Comparison of ENCODE assay signal across 8 mouse cellular contexts in the genomic region with DNA sequence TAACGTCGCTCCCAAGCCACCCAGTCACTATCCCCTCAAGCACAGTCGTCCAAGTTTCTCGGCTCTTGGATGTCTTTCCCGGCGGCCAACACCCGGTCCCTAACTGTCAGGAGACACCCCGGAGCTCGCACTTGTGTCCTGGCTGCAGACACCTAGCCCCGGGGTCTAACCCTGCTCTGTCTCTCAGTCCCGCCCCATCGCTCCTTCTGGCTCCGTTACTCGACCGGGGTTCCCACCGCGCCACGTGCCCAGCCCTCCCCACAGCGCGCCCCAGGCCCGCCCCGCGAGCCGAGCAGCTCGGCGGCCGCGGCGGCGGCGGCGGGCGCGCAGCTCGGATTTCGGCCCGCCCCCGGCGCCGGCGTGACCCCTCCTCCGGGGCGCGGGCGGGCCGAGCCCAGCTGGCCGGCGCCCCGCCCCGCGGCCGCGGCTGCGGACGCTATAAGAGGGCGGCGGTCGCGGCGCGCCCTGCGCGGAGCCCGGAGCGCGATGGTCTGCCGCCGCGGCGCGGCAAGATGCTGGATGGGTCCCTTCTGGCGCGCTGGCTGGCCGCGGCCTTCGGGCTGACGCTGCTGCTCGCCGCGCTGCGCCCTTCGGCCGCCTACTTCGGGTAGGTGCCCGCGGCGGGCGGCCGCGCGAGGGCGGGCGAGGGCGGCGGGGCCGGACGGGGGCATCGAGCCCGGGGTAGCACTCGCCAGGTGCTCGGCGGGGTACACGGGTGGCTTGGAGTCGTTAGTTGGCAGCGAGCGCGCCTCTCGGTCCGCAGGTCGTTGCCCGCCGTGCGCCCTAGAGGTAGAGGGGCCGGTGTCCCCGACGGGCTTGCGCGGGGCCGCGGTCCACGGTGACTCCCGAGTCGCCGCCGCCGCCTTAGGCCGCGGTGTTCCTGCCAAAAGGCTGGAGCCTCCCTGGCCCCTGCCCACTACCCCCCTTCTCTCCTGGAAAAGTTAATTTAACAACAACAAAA. TPM values are rescaled to one million over a fixed set of nuclear protein-coding genes. Genes with fewer than 3 reads are reported as not detected.
A peak's percentile ranks its signal among the peaks of the same experiment; 100 is the strongest.
DNase-seq lines count a peak whose midpoint lies in the region; ATAC-seq and TF ChIP-seq lines count a peak whose summit lies in the region.

A gene (plus strand): TSS at position 468 of the 961 bp plus-strand sequence.

- TF ChIP-seq POLR2A in thymus, adult 2 months (IDR thresholded peaks at IDR 0.05; ENCODE audit: control insufficient read depth, extremely low read depth, insufficient read depth, low read length, poor library complexity), result no peak

- 5% methylated on average over 127 of the region's 128 CpGs for whole genome bisulfite sequencing in thymus, adult 2 months
- WGBS in embryonic facial prominence, embryonic 15.5 days, result under 1% methylated on average over 111 of the region's 128 CpGs
- WGBS in heart, embryonic 15.5 days, result under 1% methylated on average over 111 of the region's 128 CpGs
- under 1% methylated on average over 100 of the region's 128 CpGs for WGBS in stomach, embryonic 14.5 days

- no peaks in the 10 kb centered on the region for H3K9me3 ChIP-seq in embryonic facial prominence, embryonic 15.5 days (replicated peaks)
- no peaks in the 10 kb centered on the region for H3K9me3 ChIP-seq in heart, embryonic 15.5 days (replicated peaks)
- H3K9me3 ChIP-seq in stomach, embryonic 14.5 days (ENCODE audit: control insufficient read depth, low read depth, low read length), result no peaks in the 10 kb centered on the region

- no peaks in the 10 kb centered on the region for H3K36me3 ChIP-seq in thymus, adult 2 months (ENCODE audit: control insufficient read depth, insufficient read depth, low read length)
- H3K36me3 ChIP-seq in embryonic facial prominence, embryonic 15.5 days, result no peaks in the 10 kb centered on the region
- H3K36me3 ChIP-seq in heart, embryonic 15.5 days, result no peaks in the 10 kb centered on the region
- no peaks in the 10 kb centered on the region for H3K36me3 ChIP-seq in stomach, embryonic 14.5 days (ENCODE audit: control insufficient read depth, insufficient read depth, low read length)

- no peak for TF ChIP-seq CTCF in thymus, adult 2 months (IDR thresholded peaks at IDR 0.05; ENCODE audit: borderline replicate concordance, control insufficient read depth, extremely low read depth, insufficient read depth, low read length, poor library complexity)

- H3K27me3 ChIP-seq in thymus, adult 2 months (ENCODE audit: control insufficient read depth, insufficient read depth, low read length), result peaks cover 15% of the 10 kb centered on the region; the same call in 1 of the 2 replicates
- peaks cover 47% of the 10 kb centered on the region for H3K27me3 ChIP-seq in embryonic facial prominence, embryonic 15.5 days
- H3K27me3 ChIP-seq in heart, embryonic 15.5 days, result peaks cover 78% of the 10 kb centered on the region
- 0 out of 2 replicates have a peak, but pooled peaks cover 11% of the 10 kb centered on the region for H3K27me3 ChIP-seq in stomach, embryonic 14.5 days (ENCODE audit: control insufficient read depth, insufficient read depth, low read length)

- DNase-seq in thymus, adult 2 months, result no peak
- DNase-seq in thymus, postnatal 14 days, result no peak
- peak; percentile 81 for DNase-seq in kidney, postnatal 14 days
- peak; percentile 80 for DNase-seq in lung, postnatal 10 days
- no peak for DNase-seq in layer of hippocampus, adult 9-11 months

- peak within 1 kb of the TSS; percentile 1; the same call in 1 of the 2 replicates for H3K4me3 ChIP-seq in thymus, adult 2 months (ENCODE audit: control insufficient read depth, insufficient read depth, low read length)
- H3K4me3 ChIP-seq in embryonic facial prominence, embryonic 15.5 days (replicated peaks), result peak within 1 kb of the TSS; percentile 72
- H3K4me3 ChIP-seq in heart, embryonic 15.5 days, result peak within 1 kb of the TSS; percentile 78
- H3K4me3 ChIP-seq in stomach, embryonic 14.5 days (ENCODE audit: low read depth, low read length), result peak within 1 kb of the TSS; percentile 56

- no peak within 1 kb of the TSS for H3K27ac ChIP-seq in thymus, adult 2 months (ENCODE audit: control insufficient read depth, insufficient read depth, low read length)
- H3K27ac ChIP-seq in embryonic facial prominence, embryonic 15.5 days (replicated peaks), result peak within 1 kb of the TSS; percentile 84
- peak within 1 kb of the TSS; percentile 40 for H3K27ac ChIP-seq in heart, embryonic 15.5 days
- H3K27ac ChIP-seq in stomach, embryonic 14.5 days (ENCODE audit: low read length), result peak within 1 kb of the TSS; percentile 48; the same call in 1 of the 2 replicates

- H3K9ac ChIP-seq in embryonic facial prominence, embryonic 15.5 days, result peak within 1 kb of the TSS; percentile 60
- peak within 1 kb of the TSS; percentile 75 for H3K9ac ChIP-seq in heart, embryonic 15.5 days
- peak within 1 kb of the TSS; percentile 65 for H3K9ac ChIP-seq in stomach, embryonic 14.5 days (replicated peaks; ENCODE audit: low read depth, low read length)

- ATAC-seq in embryonic facial prominence, embryonic 15.5 days (ENCODE audit: insufficient number of reproducible peaks, low FRiP score, low TSS enrichment, low read depth), result peak; percentile 79
- peak; percentile 81 for ATAC-seq in heart, embryonic 15.5 days (replicated peaks; ENCODE audit: insufficient number of reproducible peaks, insufficient read depth, low FRiP score, low read depth)
- peak; percentile 74 for ATAC-seq in stomach, embryonic 14.5 days (ENCODE audit: insufficient number of reproducible peaks, insufficient read depth, low FRiP score, low read depth)

- H3K4me1 ChIP-seq in thymus, adult 2 months (replicated peaks; ENCODE audit: control insufficient read depth, insufficient read depth, low read length), result peaks cover 4% of the 10 kb centered on the region; the same call in 1 of the 2 replicates
- H3K4me1 ChIP-seq in embryonic facial prominence, embryonic 15.5 days, result peaks cover 59% of the 10 kb centered on the region
- H3K4me1 ChIP-seq in heart, embryonic 15.5 days (replicated peaks), result peaks cover 41% of the 10 kb centered on the region
- H3K4me1 ChIP-seq in stomach, embryonic 14.5 days (ENCODE audit: control insufficient read depth, insufficient read depth, low read length), result peaks cover 34% of the 10 kb centered on the region; the same call in 1 of the 2 replicates

- peak within 1 kb of the TSS; percentile 95 for H3K4me2 ChIP-seq in embryonic facial prominence, embryonic 15.5 days (replicated peaks)
- H3K4me2 ChIP-seq in heart, embryonic 15.5 days, result peak within 1 kb of the TSS; percentile 99
- peak within 1 kb of the TSS; percentile 93 for H3K4me2 ChIP-seq in stomach, embryonic 14.5 days (replicated peaks; ENCODE audit: low read depth, low read length)

RNA-seq across cellular contexts. Expression of the gene that starts here (rescaled TPM):
- 1.3 and 2.2 TPM in 2 replicates for polyA plus RNA-seq in thymus, adult 2 months (2012; rRNA removed)
- polyA plus RNA-seq in embryonic facial prominence, embryonic 15.5 days (2015; fragmentation: Nextera tagmentation; extraction: Ambion mirVana), result 7.0 and 8.5 TPM in 2 replicates
- 2.3 and 4.2 TPM in 2 replicates for polyA plus RNA-seq in heart, embryonic 15.5 days (2015; fragmentation: Nextera tagmentation; extraction: Ambion mirVana)
- polyA plus RNA-seq in stomach, embryonic 14.5 days (2014; fragmentation: Nextera tagmentation; extraction: Ambion mirVana), result 2.3 and 3.1 TPM in 2 replicates

Comparison
In these comparisons a context has a peak if more than half of its experiments do, and no peak if none do; other contexts are left out.
1. DNase-seq: peak in kidney, postnatal 14 days (single experiment) and lung, postnatal 10 days (single experiment); none in thymus, adult 2 months (single experiment), thymus, postnatal 14 days (single experiment) and layer of hippocampus, adult 9-11 months (single experiment).
2. H3K4me3 ChIP-seq: peak in every context shown above with its lines; median percentile 78 in heart, embryonic 15.5 days; 72 in embryonic facial prominence, embryonic 15.5 days; 56 in stomach, embryonic 14.5 days; 1 in thymus, adult 2 months.
3. Peak in every context shown above with its lines, with median percentiles within 50 percentile points of each other: ATAC-seq, H3K4me2 ChIP-seq and H3K9ac ChIP-seq.